In genomic region chr13:75880501-75880900, GRCm38 (mm10) we compare ENCODE assay signal across 20 mouse cellular contexts. TPM values are rescaled to one million over a fixed set of nuclear protein-coding genes. Genes with fewer than 3 reads are reported as not detected.
DNase-seq lines count a peak whose midpoint lies in the region; ATAC-seq lines count a peak whose summit lies in the region.
"Had no signal": no experiment of that assay in that cellular context is flagged by ENCODE, and none has a peak within 500 bp of the region (broad histone marks: within the 10 kb centered on the region; RNA-seq: fewer than 3 reads in every experiment).

No protein-coding gene starts in this region.

- DNase-seq in forebrain, embryonic 10.5 days (ENCODE audit: extremely low spot score, low spot score) = no peak
- DNase-seq in neural tube, embryonic 11.5 days (ENCODE audit: low spot score) = no peak
- no peak for DNase-seq in neural tube, embryonic 10.5 days (ENCODE audit: extremely low spot score, low spot score)
- DNase-seq in frontal cortex, postnatal 10 days (ENCODE audit: low spot score in 2 of 2) = no peak
- no peak for DNase-seq in embryo, embryonic 11 days
- DNase-seq: adrenal gland, adult 2 months; B cell, adult 2 months; cerebellum, postnatal 36 days; heart, adult 18-20 months; kidney, postnatal 14 days; liver; lung, embryonic 14.5 days; right cerebral cortex, adult 18-20 months; spleen, adult 18-20 months; thymus, postnatal 36 days had no signal

- H3K4me1 ChIP-seq in forebrain, embryonic 13.5 days = no peaks in the 10 kb centered on the region
- H3K4me1 ChIP-seq in forebrain, embryonic 10.5 days = no peaks in the 10 kb centered on the region
- no peaks in the 10 kb centered on the region for H3K4me1 ChIP-seq in neural tube, embryonic 11.5 days (ENCODE audit: control insufficient read depth, insufficient read depth, low read length)
- no peaks in the 10 kb centered on the region for H3K4me1 ChIP-seq in hindbrain, embryonic 15.5 days (replicated peaks)
- H3K4me1 ChIP-seq: embryonic facial prominence, embryonic 13.5 days had no signal

- H3K27ac ChIP-seq in forebrain, embryonic 13.5 days = no peak overlapping the region
- no peak overlapping the region for H3K27ac ChIP-seq in forebrain, embryonic 10.5 days
- H3K27ac ChIP-seq in neural tube, embryonic 11.5 days (ENCODE audit: low read depth, low read length) = no peak overlapping the region
- H3K27ac ChIP-seq in hindbrain, embryonic 15.5 days (replicated peaks) = no peak overlapping the region
- H3K27ac ChIP-seq: embryonic facial prominence, embryonic 13.5 days; stomach, postnatal 0 days had no signal

- H3K9me3 ChIP-seq in forebrain, embryonic 13.5 days (replicated peaks) = no peaks in the 10 kb centered on the region
- no peaks in the 10 kb centered on the region for H3K9me3 ChIP-seq in forebrain, embryonic 10.5 days
- no peaks in the 10 kb centered on the region for H3K9me3 ChIP-seq in neural tube, embryonic 11.5 days (ENCODE audit: control insufficient read depth, low read length)
- no peaks in the 10 kb centered on the region for H3K9me3 ChIP-seq in hindbrain, embryonic 15.5 days
- H3K9me3 ChIP-seq: embryonic facial prominence, embryonic 13.5 days had no signal

- peak; percentile 80 for ATAC-seq in forebrain, embryonic 13.5 days
- ATAC-seq in neural tube, embryonic 11.5 days (ENCODE audit: insufficient read depth, low FRiP score, low TSS enrichment) = 0 out of 2 replicates have a peak, but pooled peaks have one; percentile 40
- ATAC-seq in hindbrain, embryonic 15.5 days (ENCODE audit: low FRiP score, low read depth) = peak; percentile 41; the same call in 1 of the 2 replicates
- ATAC-seq: intestine, postnatal 0 days had no signal

- no peak overlapping the region for H3K4me2 ChIP-seq in forebrain, embryonic 13.5 days
- no peak overlapping the region for H3K4me2 ChIP-seq in neural tube, embryonic 11.5 days (ENCODE audit: low read depth)
- no peak overlapping the region for H3K4me2 ChIP-seq in hindbrain, embryonic 15.5 days
- H3K4me2 ChIP-seq: embryonic facial prominence, embryonic 13.5 days; lung, embryonic 14.5 days had no signal

- H3K36me3 ChIP-seq in forebrain, embryonic 13.5 days (ENCODE audit: poor library complexity, severe bottlenecking) = peaks cover 28% of the 10 kb centered on the region
- H3K36me3 ChIP-seq in forebrain, embryonic 10.5 days (replicated peaks) = peaks cover 65% of the 10 kb centered on the region
- H3K36me3 ChIP-seq in neural tube, embryonic 11.5 days (ENCODE audit: control insufficient read depth, insufficient read depth, low read length) = no peaks in the 10 kb centered on the region; the same call in 1 of the 2 replicates
- 0 out of 2 replicates have a peak, but pooled peaks cover 6% of the 10 kb centered on the region for H3K36me3 ChIP-seq in hindbrain, embryonic 15.5 days

- WGBS in forebrain, embryonic 13.5 days = 69% methylated on average over 2 of the region's 2 CpGs
- 89% methylated on average over 2 of the region's 2 CpGs for WGBS in forebrain, embryonic 10.5 days
- 75% methylated on average over 2 of the region's 2 CpGs for WGBS in neural tube, embryonic 11.5 days
- 51% methylated on average over 2 of the region's 2 CpGs for WGBS in hindbrain, embryonic 15.5 days

- H3K9ac ChIP-seq in forebrain, embryonic 13.5 days = no peak overlapping the region
- no peak overlapping the region for H3K9ac ChIP-seq in neural tube, embryonic 11.5 days (ENCODE audit: low read length)
- no peak overlapping the region for H3K9ac ChIP-seq in hindbrain, embryonic 15.5 days
- H3K9ac ChIP-seq: embryonic facial prominence, embryonic 13.5 days; lung, embryonic 14.5 days had no signal

- no peak overlapping the region for H3K4me3 ChIP-seq in forebrain, embryonic 13.5 days
- H3K4me3 ChIP-seq in forebrain, embryonic 10.5 days = no peak overlapping the region
- no peak overlapping the region for H3K4me3 ChIP-seq in neural tube, embryonic 11.5 days (ENCODE audit: low read depth, low read length)
- no peak overlapping the region for H3K4me3 ChIP-seq in hindbrain, embryonic 15.5 days
- H3K4me3 ChIP-seq: embryonic facial prominence, embryonic 13.5 days had no signal

- no peaks in the 10 kb centered on the region for H3K27me3 ChIP-seq in forebrain, embryonic 13.5 days
- no peaks in the 10 kb centered on the region for H3K27me3 ChIP-seq in forebrain, embryonic 10.5 days (ENCODE audit: poor library complexity, severe bottlenecking)
- no peaks in the 10 kb centered on the region for H3K27me3 ChIP-seq in neural tube, embryonic 11.5 days (ENCODE audit: control insufficient read depth, insufficient read depth, low read length)
- H3K27me3 ChIP-seq in hindbrain, embryonic 15.5 days = no peaks in the 10 kb centered on the region
- H3K27me3 ChIP-seq: embryonic facial prominence, embryonic 13.5 days had no signal

RNA-seq across cellular contexts. Expression of gene Glrx, which starts 40.8 kb away (rescaled TPM):
- 26.4 and 30.3 TPM in 2 replicates for polyA plus RNA-seq in forebrain, embryonic 13.5 days (2015; fragmentation: Nextera tagmentation; extraction: Ambion mirVana)
- 20.6 and 23.5 TPM in 2 replicates for polyA plus RNA-seq in forebrain, embryonic 10.5 days (2016; fragmentation: Nextera tagmentation; extraction: Ambion mirVana)
- 39.5 and 39.6 TPM in 2 replicates for polyA plus RNA-seq in neural tube, embryonic 11.5 days (2014; fragmentation: Nextera tagmentation; extraction: Ambion mirVana)
- polyA plus RNA-seq in hindbrain, embryonic 15.5 days (2015; fragmentation: Nextera tagmentation; extraction: Ambion mirVana) = 63.5 and 68.7 TPM in 2 replicates
